ENCODE assay signal across 16 mouse cellular contexts in the genomic region with DNA sequence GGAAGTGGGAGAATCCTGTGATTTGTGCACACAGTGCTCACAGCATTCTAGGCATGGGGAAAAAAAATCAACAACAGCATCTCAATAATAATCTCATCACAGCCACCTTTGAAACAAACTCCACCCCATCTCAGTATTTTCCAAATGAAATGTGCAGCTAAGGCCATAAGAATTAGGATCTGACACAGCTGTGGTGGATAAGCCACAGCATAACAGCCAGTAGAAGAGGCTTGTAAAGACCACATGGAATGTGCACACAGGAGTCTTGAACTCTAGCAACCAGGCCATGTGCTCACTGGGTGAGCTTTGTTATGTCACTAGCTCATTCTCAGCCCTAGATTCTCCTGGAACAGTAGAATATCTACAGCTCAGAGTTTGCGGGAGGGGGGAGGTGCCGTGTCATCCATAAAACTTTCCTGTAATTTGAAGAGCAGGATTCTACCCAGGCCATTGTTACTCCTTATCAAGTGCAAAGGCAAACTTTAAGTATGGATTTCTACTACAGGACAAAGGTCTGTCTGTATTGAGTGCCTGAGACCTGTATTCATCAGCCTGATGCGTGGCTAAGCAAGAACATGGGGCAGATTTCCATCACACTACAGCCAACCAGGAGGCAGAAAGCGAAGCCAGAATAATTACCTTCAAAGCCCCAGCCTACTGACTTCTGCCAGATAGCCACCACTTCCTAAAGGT.
DNase-seq lines count a peak whose midpoint lies in the region; ATAC-seq and TF ChIP-seq lines count a peak whose summit lies in the region.
"Had no signal": no experiment of that assay in that cellular context is flagged by ENCODE, and none has a peak within 500 bp of the region (broad histone marks: within the 10 kb centered on the region; RNA-seq: fewer than 3 reads in every experiment).

No protein-coding gene starts in this region.

- H3K9me3 ChIP-seq in hindbrain, embryonic 10.5 days = no peaks in the 10 kb centered on the region
- no peaks in the 10 kb centered on the region for H3K9me3 ChIP-seq in hindbrain, embryonic 12.5 days (replicated peaks)
- no peaks in the 10 kb centered on the region for H3K9me3 ChIP-seq in lung, postnatal 0 days (ENCODE audit: low read length)
- H3K9me3 ChIP-seq in intestine, embryonic 16.5 days (ENCODE audit: control insufficient read depth, low read length) = no peaks in the 10 kb centered on the region
- H3K9me3 ChIP-seq in stomach, embryonic 14.5 days (ENCODE audit: control insufficient read depth, low read depth, low read length) = no peaks in the 10 kb centered on the region
- H3K9me3 ChIP-seq: forebrain, embryonic 13.5 days; midbrain, embryonic 15.5 days had no signal

- no peak overlapping the region for H3K9ac ChIP-seq in hindbrain, embryonic 12.5 days
- no peak overlapping the region for H3K9ac ChIP-seq in lung, postnatal 0 days (replicated peaks; ENCODE audit: low read depth)
- no peak overlapping the region for H3K9ac ChIP-seq in intestine, embryonic 16.5 days (ENCODE audit: low read depth, low read length)
- H3K9ac ChIP-seq in stomach, embryonic 14.5 days (replicated peaks; ENCODE audit: low read depth, low read length) = no peak overlapping the region
- H3K9ac ChIP-seq: forebrain, embryonic 13.5 days; midbrain, embryonic 15.5 days had no signal

- no peak for DNase-seq in hindbrain, embryonic 10.5 days (ENCODE audit: low spot score)
- DNase-seq in lung, postnatal 0 days (ENCODE audit: low spot score) = peak; percentile 52
- DNase-seq in lung, adult 2 months = no peak
- DNase-seq in urinary bladder, postnatal 25 days (ENCODE audit: low spot score) = no peak
- DNase-seq in cerebellum, postnatal 4 days (ENCODE audit: low spot score in 2 of 2) = no peak
- DNase-seq: cerebellum, adult 18-20 months; heart, postnatal 4 days; kidney, adult 11 months; lung, postnatal 14 days; right cerebral cortex, postnatal 14 days had no signal

- H3K4me2 ChIP-seq in hindbrain, embryonic 12.5 days (replicated peaks) = no peak overlapping the region
- no peak overlapping the region for H3K4me2 ChIP-seq in lung, postnatal 0 days (replicated peaks; ENCODE audit: low read depth, low read length)
- H3K4me2 ChIP-seq in intestine, embryonic 16.5 days (ENCODE audit: low read depth, low read length) = no peak overlapping the region
- no peak overlapping the region for H3K4me2 ChIP-seq in stomach, embryonic 14.5 days (replicated peaks; ENCODE audit: low read depth, low read length)
- H3K4me2 ChIP-seq: forebrain, embryonic 13.5 days; midbrain, embryonic 15.5 days had no signal

- 92% methylated on average over 4 of the region's 4 CpGs for WGBS in hindbrain, embryonic 10.5 days
- WGBS in hindbrain, embryonic 12.5 days = 84% methylated on average over 4 of the region's 4 CpGs
- WGBS in lung, postnatal 0 days = 67% methylated on average over 4 of the region's 4 CpGs
- WGBS in lung, adult 2 months = 86% methylated on average over 4 of the region's 4 CpGs
- 52% methylated on average over 4 of the region's 4 CpGs for WGBS in intestine, embryonic 16.5 days
- WGBS in stomach, embryonic 14.5 days = 70% methylated on average over 4 of the region's 4 CpGs

- peak overlapping the region; percentile 59 for H3K27ac ChIP-seq in hindbrain, embryonic 10.5 days
- H3K27ac ChIP-seq in hindbrain, embryonic 12.5 days = no peak overlapping the region
- H3K27ac ChIP-seq in lung, postnatal 0 days (ENCODE audit: low read length) = peak overlapping the region; percentile 43
- peak overlapping the region; percentile 50 for H3K27ac ChIP-seq in intestine, embryonic 16.5 days (ENCODE audit: low read length)
- H3K27ac ChIP-seq in stomach, embryonic 14.5 days (ENCODE audit: low read length) = peak overlapping the region; percentile 76
- H3K27ac ChIP-seq: forebrain, embryonic 13.5 days; layer of hippocampus, adult 2 months; midbrain, embryonic 15.5 days had no signal

- peaks cover 22% of the 10 kb centered on the region; the same call in 1 of the 2 replicates for H3K27me3 ChIP-seq in hindbrain, embryonic 10.5 days (ENCODE audit: insufficient read depth, poor library complexity, severe bottlenecking)
- no peaks in the 10 kb centered on the region for H3K27me3 ChIP-seq in hindbrain, embryonic 12.5 days
- no peaks in the 10 kb centered on the region for H3K27me3 ChIP-seq in lung, postnatal 0 days (replicated peaks; ENCODE audit: insufficient read depth, low read length)
- no peaks in the 10 kb centered on the region for H3K27me3 ChIP-seq in intestine, embryonic 16.5 days (replicated peaks; ENCODE audit: control insufficient read depth, insufficient read depth, low read length)
- H3K27me3 ChIP-seq in stomach, embryonic 14.5 days (ENCODE audit: control insufficient read depth, insufficient read depth, low read length) = no peaks in the 10 kb centered on the region
- H3K27me3 ChIP-seq: forebrain, embryonic 13.5 days; midbrain, embryonic 15.5 days had no signal

- H3K36me3 ChIP-seq in hindbrain, embryonic 10.5 days = no peaks in the 10 kb centered on the region
- H3K36me3 ChIP-seq in hindbrain, embryonic 12.5 days = no peaks in the 10 kb centered on the region
- no peaks in the 10 kb centered on the region for H3K36me3 ChIP-seq in lung, postnatal 0 days (ENCODE audit: insufficient read depth, low read length)
- H3K36me3 ChIP-seq in intestine, embryonic 16.5 days (ENCODE audit: control insufficient read depth, insufficient read depth, low read length) = no peaks in the 10 kb centered on the region
- no peaks in the 10 kb centered on the region for H3K36me3 ChIP-seq in stomach, embryonic 14.5 days (ENCODE audit: control insufficient read depth, insufficient read depth, low read length)
- H3K36me3 ChIP-seq: midbrain, embryonic 15.5 days had no signal

- no peak for ATAC-seq in hindbrain, embryonic 12.5 days (ENCODE audit: low FRiP score)
- ATAC-seq in lung, postnatal 0 days = peak; percentile 61
- peak; percentile 84 for ATAC-seq in intestine, embryonic 16.5 days
- no peak for ATAC-seq in stomach, embryonic 14.5 days (ENCODE audit: insufficient number of reproducible peaks, insufficient read depth, low FRiP score, low read depth)
- ATAC-seq: forebrain, embryonic 13.5 days; midbrain, embryonic 15.5 days had no signal

- TF ChIP-seq POLR2A in lung, adult 2 months (IDR thresholded peaks at IDR 0.05; ENCODE audit: borderline replicate concordance, extremely low read depth, low read depth, low read length) = no peak

- H3K4me3 ChIP-seq in hindbrain, embryonic 10.5 days = no peak overlapping the region
- no peak overlapping the region for H3K4me3 ChIP-seq in hindbrain, embryonic 12.5 days
- no peak overlapping the region for H3K4me3 ChIP-seq in lung, postnatal 0 days (ENCODE audit: low read depth, low read length)
- H3K4me3 ChIP-seq in lung, adult 2 months (replicated peaks; ENCODE audit: extremely low read depth, low read depth, low read length) = no peak overlapping the region
- H3K4me3 ChIP-seq in intestine, embryonic 16.5 days (ENCODE audit: low read length) = no peak overlapping the region
- H3K4me3 ChIP-seq in stomach, embryonic 14.5 days (ENCODE audit: low read depth, low read length) = no peak overlapping the region
- H3K4me3 ChIP-seq: forebrain, embryonic 13.5 days; layer of hippocampus, adult 2 months; midbrain, embryonic 15.5 days had no signal

- H3K4me1 ChIP-seq in hindbrain, embryonic 10.5 days (replicated peaks) = peaks cover 51% of the 10 kb centered on the region
- H3K4me1 ChIP-seq in hindbrain, embryonic 12.5 days = peaks cover 11% of the 10 kb centered on the region
- H3K4me1 ChIP-seq in lung, postnatal 0 days (ENCODE audit: insufficient read depth, low read depth, low read length) = peaks cover 15% of the 10 kb centered on the region; the same call in 1 of the 2 replicates
- H3K4me1 ChIP-seq in lung, adult 2 months (ENCODE audit: control insufficient read depth, insufficient read depth, low read length) = peaks cover 24% of the 10 kb centered on the region
- H3K4me1 ChIP-seq in intestine, embryonic 16.5 days (ENCODE audit: control insufficient read depth, insufficient read depth, low read length) = peaks cover 24% of the 10 kb centered on the region
- peaks cover 21% of the 10 kb centered on the region; the same call in 1 of the 2 replicates for H3K4me1 ChIP-seq in stomach, embryonic 14.5 days (ENCODE audit: control insufficient read depth, insufficient read depth, low read length)

- TF ChIP-seq EP300 in lung, postnatal 0 days (IDR thresholded peaks at IDR 0.05) = no peak

- TF ChIP-seq CTCF in lung, postnatal 0 days (IDR thresholded peaks at IDR 0.05) = no peak
- no peak for TF ChIP-seq CTCF in lung, adult 2 months (IDR thresholded peaks at IDR 0.05; ENCODE audit: insufficient read depth, low read length)

Comparison
In these comparisons a context has a peak if more than half of its experiments do, and no peak if none do; other contexts are left out.
1. ATAC-seq: peak in lung, postnatal 0 days (single experiment) and intestine, embryonic 16.5 days (single experiment); none in hindbrain, embryonic 12.5 days (single experiment) and stomach, embryonic 14.5 days (single experiment).